Mouse (Mus musculus): ENCODE measurements around the gene Ddx23.

- TF ChIP-seq POLR2A (IDR thresholded peaks at IDR 0.05; ENCODE audit: control insufficient read depth in 1 of 2, insufficient read depth in 1 of 2, low read depth in 1 of 2, low read length in 2 of 2, poor library complexity in 1 of 2) (no peak), CTCF (IDR thresholded peaks at IDR 0.05 in 2 of 3, conservative IDR thresholded peaks at IDR 0.05 in 1 of 3; ENCODE audit: control insufficient read depth in 1 of 3, insufficient read depth in 1 of 3, low read depth in 2 of 3, low read length in 3 of 3, poor library complexity in 1 of 3, severe bottlenecking in 1 of 3) (no peak), USF1 (IDR thresholded peaks at IDR 0.05; ENCODE audit: low read depth, low read length) (no peak)
Observed at GRCm38 (mm10) chr15:98614971-98615370, 47.7 kb downstream of the Ddx23 start.

All from MEL (cell line).